Mouse (Mus musculus): Measurements from ENCODE around the gene Harbi1. TPM values are rescaled to one million over a fixed set of nuclear protein-coding genes. Genes with fewer than 3 reads are reported as not detected.

The Harbi1 gene
- polyA plus RNA-seq, 1 experiment = 3.8 TPM

GRCm38 (mm10) chr2:91749811-91750261 is 39.2 kb downstream of the Harbi1 start:
- Histone ChIP-seq H3K4me3 (ENCODE audit: insufficient read depth, poor library complexity, severe bottlenecking) (no peak overlapping the region), H3K27me3 (ENCODE audit: control insufficient read depth, insufficient read depth, insufficient read length) (no peaks in the 10 kb centered on the region), H3K36me3 (ENCODE audit: control insufficient read depth, insufficient read depth) (no peaks in the 10 kb centered on the region), H3ac (ENCODE audit: control insufficient read depth, insufficient read length, low read depth) (no peak overlapping the region), H3K79me3 (ENCODE audit: low read depth) (peaks cover 38% of the 10 kb centered on the region), H3K79me2 (ENCODE audit: control insufficient read depth, insufficient read depth) (peaks cover 95% of the 10 kb centered on the region)
- TF ChIP-seq CEBPB (IDR thresholded peaks at IDR 0.05; ENCODE audit: low read depth) (no peak), USF1 (IDR thresholded peaks at IDR 0.05; ENCODE audit: low read depth) (no peak), MAX (IDR thresholded peaks at IDR 0.05) (no peak), MYOD1 (IDR thresholded peaks at IDR 0.05; ENCODE audit: control insufficient read depth, insufficient read length, low read depth) (no peak), FOSL1 (IDR thresholded peaks at IDR 0.05; ENCODE audit: insufficient read depth, low read length, poor library complexity, severe bottlenecking) (no peak)

Other genes with a start within 250 kb of the Harbi1 start
- gene Ckap5, start 184.1 kb upstream of the Harbi1 start, polyA plus RNA-seq (2012; fragmentation: generic; extraction: Trizol) = 13.9 TPM
- 0.04 TPM for gene F2, start 74.4 kb upstream of the Harbi1 start, polyA plus RNA-seq (2012; fragmentation: generic; extraction: Trizol)
- gene Zfp408, start 61.1 kb upstream of the Harbi1 start, polyA plus RNA-seq (2012; fragmentation: generic; extraction: Trizol) = 7.4 TPM
- gene Arhgap1, start 61.0 kb upstream of the Harbi1 start, polyA plus RNA-seq (2012; fragmentation: generic; extraction: Trizol) = 71.7 TPM
- gene Atg13, start 276 bp upstream of the Harbi1 start, polyA plus RNA-seq (2012; fragmentation: generic; extraction: Trizol) = 12.9 TPM
- gene Ambra1, start 19.3 kb downstream of the Harbi1 start, polyA plus RNA-seq (2012; fragmentation: generic; extraction: Trizol) = 14.3 TPM
- gene Chrm4, start 216.4 kb downstream of the Harbi1 start, polyA plus RNA-seq (2012; fragmentation: generic; extraction: Trizol) = 0.55 TPM
- 0.33 TPM for gene Mdk, start 221.4 kb downstream of the Harbi1 start, polyA plus RNA-seq (2012; fragmentation: generic; extraction: Trizol)
- gene Gm9821, start 234.9 kb downstream of the Harbi1 start, polyA plus RNA-seq (2012; fragmentation: generic; extraction: Trizol) = 0.43 TPM